Mouse (Mus musculus) MEL (cell line): Measurements from ENCODE around the gene Atxn7.

Source experiments
- CHD2 ChIP-seq: IDR thresholded peaks from 2 replicates; pipeline ENCODE4 v1.6.1; 2011; ENCODE audit warnings: low read length, improper control_type of control experiment
- CTCF ChIP-seq, 3 experiments: IDR thresholded peaks in 2 of 3; conservative IDR thresholded peaks in 1 of 3; 2 replicates each; pipeline ENCODE4 v1.5.1; 2011 to 2012; ENCODE audit warnings: low read length in 3 of 3, low read depth in 2 of 3, mild to moderate bottlenecking in 2 of 3, improper control_type of control experiment in 1 of 3, inconsistent platforms in 1 of 3, mixed read lengths in 1 of 3, moderate library complexity in 1 of 3; ENCODE audit not compliant: control insufficient read depth in 1 of 3, insufficient read depth in 1 of 3, poor library complexity in 1 of 3, severe bottlenecking in 1 of 3
- HCFC1 ChIP-seq: IDR thresholded peaks from 2 replicates; pipeline ENCODE4 v1.6.1; 2012; ENCODE audit warnings: low read depth, mild to moderate bottlenecking, inconsistent platforms, low read length, improper control_type of control experiment, moderate library complexity
- NRF1 ChIP-seq: IDR thresholded peaks from 2 replicates; pipeline ENCODE4 v1.6.1; 2014; ENCODE audit warnings: low read depth, mild to moderate bottlenecking, inconsistent platforms, low read length, improper control_type of control experiment, moderate library complexity; ENCODE audit not compliant: poor library complexity, insufficient read depth, severe bottlenecking
- POLR2A ChIP-seq, 2 experiments: IDR thresholded peaks; 2 replicates each; pipeline ENCODE4 v1.6.1; 2011 to 2012; ENCODE audit warnings: low read length in 2 of 2, mild to moderate bottlenecking in 2 of 2, control low read depth in 1 of 2, improper control_type of control experiment in 1 of 2, low read depth in 1 of 2, moderate library complexity in 1 of 2; ENCODE audit not compliant: control insufficient read depth in 1 of 2, insufficient read depth in 1 of 2, poor library complexity in 1 of 2
- SMC3 ChIP-seq: IDR thresholded peaks from 2 replicates; pipeline ENCODE4 v1.6.1; 2011; ENCODE audit warnings: low read depth, low read length, improper control_type of control experiment
- UBTF ChIP-seq: IDR thresholded peaks from 2 replicates; pipeline ENCODE4 v1.6.1; 2012; ENCODE audit warnings: low read depth, mild to moderate bottlenecking, inconsistent platforms, low read length, improper control_type of control experiment, moderate library complexity, borderline replicate concordance; ENCODE audit not compliant: insufficient read depth
- ZC3H11A ChIP-seq: IDR thresholded peaks from 2 replicates; pipeline ENCODE4 v1.6.1; 2012; ENCODE audit warnings: low read depth, mild to moderate bottlenecking, inconsistent platforms, low read length, improper control_type of control experiment
- ZMIZ1 ChIP-seq: IDR thresholded peaks from 2 replicates; pipeline ENCODE4 v1.6.1; 2012; ENCODE audit warnings: low read depth, mild to moderate bottlenecking, inconsistent platforms, low read length, improper control_type of control experiment, moderate library complexity

- TF ChIP-seq UBTF (no peak), CTCF (IDR thresholded peaks at IDR 0.05 in 2 of 3, conservative IDR thresholded peaks at IDR 0.05 in 1 of 3; ENCODE audit: control insufficient read depth in 1 of 3, insufficient read depth in 1 of 3, low read depth in 2 of 3, low read length in 3 of 3, poor library complexity in 1 of 3, severe bottlenecking in 1 of 3) (no peak), SMC3 (no peak), CHD2 (no peak), POLR2A (IDR thresholded peaks at IDR 0.05; ENCODE audit: control insufficient read depth in 1 of 2, insufficient read depth in 1 of 2, low read depth in 1 of 2, low read length in 2 of 2, poor library complexity in 1 of 2) (no peak), NRF1 (no peak), ZMIZ1 (no peak), ZC3H11A (no peak), HCFC1 (no peak)
Observed at GRCm38 (mm10) chr14:13971644-13972234, 10.5 kb downstream of the Atxn7 start.
